Mouse (Mus musculus) embryonic facial prominence, embryonic 14.5 days (tissue): ENCODE measurements around the gene Cdc42bpa. TPM values are rescaled to one million over a fixed set of nuclear protein-coding genes. Genes with fewer than 3 reads are reported as not detected.

Source experiments
- ATAC-seq: fragments of 200-750 bp; cut with Nextera tagmentation; 2 replicates; pipeline ENCODE4 v1.8.0; 2017; ENCODE audit warnings: low read depth, moderate number of reproducible peaks, moderate TSS enrichment
- DNase-seq: peaks from one replicate; pipeline ENCODE4 v3.0.0-alpha.2; 2015; ENCODE audit warnings: low spot score
- H3K27ac ChIP-seq: fragments of 300-500 bp; sonication (generic); replicated peaks from 2 replicates; pipeline ENCODE4 v1.5.1; 2014; ENCODE audit warnings: low read depth, mild to moderate bottlenecking, low read length, moderate library complexity
- H3K27me3 ChIP-seq: fragments of 300-500 bp; sonication (generic); replicated peaks from 2 replicates; pipeline ENCODE4 v1.6.1; 2014; ENCODE audit warnings: low read length; ENCODE audit not compliant: control insufficient read depth, insufficient read depth
- H3K36me3 ChIP-seq: fragments of 300-500 bp; sonication (generic); 2 replicates; pipeline ENCODE4 v1.6.1; 2014; ENCODE audit warnings: low read length, mixed read lengths; ENCODE audit not compliant: control insufficient read depth, insufficient read depth
- H3K4me1 ChIP-seq: fragments of 300-500 bp; sonication (generic); 2 replicates; pipeline ENCODE4 v1.6.1; 2014; ENCODE audit warnings: antibody characterized with exemption, low read length; ENCODE audit not compliant: control insufficient read depth, insufficient read depth
- H3K4me2 ChIP-seq: fragments of 300-500 bp; sonication (generic); 2 replicates; pipeline ENCODE4 v1.6.1; 2014; ENCODE audit warnings: low read depth, mild to moderate bottlenecking, low read length, moderate library complexity, mixed read lengths
- H3K4me3 ChIP-seq: fragments of 300-500 bp; sonication (generic); 2 replicates; pipeline ENCODE4 v1.5.1; 2014; ENCODE audit warnings: low read depth, mild to moderate bottlenecking, low read length
- H3K9ac ChIP-seq: fragments of 300-500 bp; sonication (generic); 2 replicates; pipeline ENCODE4 v1.6.1; 2014; ENCODE audit warnings: low read depth, mild to moderate bottlenecking, low read length, moderate library complexity, mixed read lengths
- H3K9me3 ChIP-seq: fragments of 300-500 bp; sonication (generic); 2 replicates; pipeline ENCODE4 v1.6.1; 2016; ENCODE audit warnings: low read length; ENCODE audit not compliant: control insufficient read depth
- WGBS: fragments of 180-500 bp; shearing (Covaris S2); extraction: QIAGEN DNeasy Blood & Tissue Kit; methylation state at CpG from one replicate; pipeline ENCODE4 v1.1.7; 2014; 5-methylcytosine and 5-hydroxymethylcytosine counted together
- polyA plus RNA-seq: library from polyadenylated mRNA; unstranded; fragments of >200 nt; fragmentation: Nextera tagmentation; extraction: Ambion mirVana; gene quantifications from 2 replicates; pipeline ENCODE4 v1.2.1, GENCODE M21; 2014

Cdc42bpa gene
- polyA plus RNA-seq, 1 experiment from 2014 or later, result 16.3 TPM

DNA sequence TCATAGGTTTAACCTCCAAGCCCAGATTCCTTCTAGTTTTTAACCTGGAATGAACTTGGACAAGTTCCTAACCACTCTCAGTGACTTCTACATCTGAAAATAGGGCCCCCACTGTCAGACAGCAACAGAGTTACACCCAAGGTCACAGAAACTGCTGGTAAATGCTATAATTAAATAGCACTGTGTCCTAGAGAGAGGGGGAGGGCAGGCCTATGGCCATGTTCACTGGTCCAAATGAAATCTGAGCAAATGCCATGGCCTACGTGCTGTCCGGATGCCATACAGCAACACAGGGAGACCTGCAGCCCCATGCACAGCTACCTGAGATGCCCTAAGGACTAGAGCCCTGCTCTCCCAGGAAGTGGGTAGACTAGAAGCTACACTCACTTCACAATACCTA is 219.6 kb downstream of the Cdc42bpa start:
- H3K27me3 ChIP-seq, result no peaks in the 10 kb centered on the region
- no peak overlapping the region for H3K27ac ChIP-seq
- H3K4me2 ChIP-seq, result no peak overlapping the region
- no peaks in the 10 kb centered on the region for H3K9me3 ChIP-seq
- DNase-seq, result no peak
- H3K36me3 ChIP-seq, result no peaks in the 10 kb centered on the region
- no peak for ATAC-seq
- no peak overlapping the region for H3K4me3 ChIP-seq
- H3K9ac ChIP-seq, result no peak overlapping the region
- H3K4me1 ChIP-seq, result no peaks in the 10 kb centered on the region
- 70% methylated on average over 2 of the region's 2 CpGs for WGBS

DNA sequence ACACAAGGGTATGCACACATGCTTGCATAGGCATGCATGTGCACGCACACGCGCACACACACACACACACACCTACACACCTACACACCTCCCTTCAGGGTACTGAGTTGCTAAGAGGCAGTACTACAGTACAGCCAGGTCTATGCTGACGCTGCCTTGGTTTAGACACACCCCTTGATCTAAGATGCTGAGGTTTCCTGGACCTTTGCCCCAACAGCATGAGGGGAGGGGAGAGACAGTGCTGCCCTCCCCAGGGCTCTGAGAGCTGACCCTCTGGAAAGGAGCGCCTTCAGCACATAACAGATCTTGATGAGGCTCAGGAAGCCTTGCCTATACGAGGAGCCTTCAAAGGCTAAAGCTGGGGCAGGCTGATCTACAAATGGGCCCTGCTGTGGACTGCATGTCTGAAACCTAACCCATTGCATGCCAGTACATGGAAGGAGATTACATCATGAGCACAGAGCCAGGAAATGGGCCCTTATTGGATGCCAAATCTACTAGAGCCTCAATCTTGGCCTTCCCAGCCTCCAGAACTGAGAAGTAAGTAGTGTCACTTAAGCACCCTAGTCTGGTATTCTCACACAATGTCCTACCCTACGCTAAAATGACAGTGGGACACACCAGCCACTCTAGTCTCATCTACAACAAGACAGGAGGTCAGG is 221.2 kb downstream of the Cdc42bpa start:
- DNase-seq (no peak), ATAC-seq (no peak)
- H3K27me3 ChIP-seq, result no peaks in the 10 kb centered on the region
- H3K36me3 ChIP-seq, result no peaks in the 10 kb centered on the region
- no peak overlapping the region for H3K27ac ChIP-seq
- H3K4me2 ChIP-seq, result no peak overlapping the region
- no peaks in the 10 kb centered on the region for H3K9me3 ChIP-seq
- WGBS, result 83% methylated on average over 7 of the region's 7 CpGs
- no peaks in the 10 kb centered on the region for H3K4me1 ChIP-seq
- no peak overlapping the region for H3K4me3 ChIP-seq
- no peak overlapping the region for H3K9ac ChIP-seq

GRCm38 (mm10) chr1:180181966-180182319 is 221.7 kb downstream of the Cdc42bpa start:
- 88% methylated on average over 9 of the region's 9 CpGs for WGBS
- no peaks in the 10 kb centered on the region for H3K36me3 ChIP-seq
- no peak overlapping the region for H3K4me3 ChIP-seq
- no peak overlapping the region for H3K9ac ChIP-seq
- H3K27me3 ChIP-seq, result no peaks in the 10 kb centered on the region
- H3K9me3 ChIP-seq, result no peaks in the 10 kb centered on the region
- DNase-seq, result no peak
- ATAC-seq, result no peak
- no peak overlapping the region for H3K4me2 ChIP-seq
- H3K27ac ChIP-seq, result no peak overlapping the region
- no peaks in the 10 kb centered on the region for H3K4me1 ChIP-seq

GRCm38 (mm10) chr1:180182731-180183130 is 222.5 kb downstream of the Cdc42bpa start:
- no peaks in the 10 kb centered on the region for H3K36me3 ChIP-seq
- no peak overlapping the region for H3K4me2 ChIP-seq
- H3K9me3 ChIP-seq, result no peaks in the 10 kb centered on the region
- H3K4me1 ChIP-seq, result no peaks in the 10 kb centered on the region
- no peak overlapping the region for H3K9ac ChIP-seq
- H3K27me3 ChIP-seq, result no peaks in the 10 kb centered on the region
- H3K27ac ChIP-seq, result no peak overlapping the region
- H3K4me3 ChIP-seq, result no peak overlapping the region
- 74% methylated on average over 3 of the region's 3 CpGs for WGBS
- no peak for DNase-seq
- no peak for ATAC-seq

GRCm38 (mm10) chr1:180183525-180184159 is 223.4 kb downstream of the Cdc42bpa start:
- H3K36me3 ChIP-seq, result no peaks in the 10 kb centered on the region
- H3K9ac ChIP-seq, result no peak overlapping the region
- no peak for DNase-seq
- H3K9me3 ChIP-seq, result no peaks in the 10 kb centered on the region
- H3K4me2 ChIP-seq, result no peak overlapping the region
- H3K27me3 ChIP-seq, result no peaks in the 10 kb centered on the region
- no peak overlapping the region for H3K4me3 ChIP-seq
- no peak for ATAC-seq
- H3K27ac ChIP-seq, result no peak overlapping the region
- 88% methylated on average over 6 of the region's 6 CpGs for WGBS
- H3K4me1 ChIP-seq, result no peaks in the 10 kb centered on the region

DNA sequence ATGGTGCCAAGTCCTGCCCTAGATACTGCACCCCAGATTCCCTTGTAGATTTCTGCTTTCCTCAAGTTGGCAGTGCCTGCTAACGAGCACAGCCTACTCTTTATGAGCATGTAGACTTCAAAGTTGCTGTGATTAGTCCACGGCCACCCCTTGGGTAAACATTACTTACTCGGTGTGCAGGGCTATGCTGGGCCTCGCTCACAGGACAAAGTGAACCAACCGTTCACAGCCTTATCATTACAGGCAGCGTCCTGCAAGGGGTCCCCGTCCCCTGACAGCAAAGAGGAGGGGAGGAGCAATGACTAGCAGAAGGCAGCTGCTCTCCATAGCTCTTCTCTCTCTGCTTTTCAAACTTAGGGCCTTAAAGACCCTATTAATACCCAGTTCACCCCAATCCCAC is 224.5 kb downstream of the Cdc42bpa start:
- Histone ChIP-seq H3K36me3 (no peaks in the 10 kb centered on the region), H3K27me3 (no peaks in the 10 kb centered on the region), H3K9ac (no peak overlapping the region), H3K4me3 (no peak overlapping the region), H3K4me1 (no peaks in the 10 kb centered on the region), H3K4me2 (no peak overlapping the region), H3K9me3 (no peaks in the 10 kb centered on the region), H3K27ac (no peak overlapping the region)
- no peak for DNase-seq
- ATAC-seq, result no peak
- 77% methylated on average over 7 of the region's 7 CpGs for WGBS

GRCm38 (mm10) chr1:180185877-180186276 is 225.6 kb downstream of the Cdc42bpa start:
- Histone ChIP-seq H3K9me3 (no peaks in the 10 kb centered on the region), H3K27me3 (no peaks in the 10 kb centered on the region), H3K4me1 (no peaks in the 10 kb centered on the region), H3K36me3 (no peaks in the 10 kb centered on the region), H3K9ac (no peak overlapping the region), H3K27ac (no peak overlapping the region), H3K4me3 (no peak overlapping the region), H3K4me2 (no peak overlapping the region)
- DNase-seq (no peak), ATAC-seq (no peak)
- 68% methylated on average over 5 of the region's 5 CpGs for WGBS

DNA sequence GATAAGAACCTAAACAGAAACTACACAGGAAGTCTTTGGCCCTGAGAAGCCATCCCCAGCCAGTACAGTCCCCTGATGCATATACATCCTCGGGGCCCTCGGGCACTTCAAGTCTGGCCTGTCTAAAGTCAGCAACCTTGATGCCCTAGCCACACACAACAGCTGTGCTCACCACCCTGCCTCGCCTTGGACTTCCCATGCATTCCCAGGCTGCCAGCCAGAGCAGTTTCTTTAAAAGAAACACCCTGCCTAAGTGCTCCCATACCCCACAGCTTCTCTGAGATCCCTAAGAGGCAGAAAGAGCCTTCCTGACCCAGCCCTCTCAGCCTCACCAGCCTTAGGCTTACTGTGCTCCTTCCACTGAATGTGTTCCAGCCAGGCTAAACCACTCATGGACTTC is 226.1 kb downstream of the Cdc42bpa start:
- H3K4me1 ChIP-seq, result no peaks in the 10 kb centered on the region
- H3K27ac ChIP-seq, result no peak overlapping the region
- H3K27me3 ChIP-seq, result no peaks in the 10 kb centered on the region
- no peak for ATAC-seq
- H3K4me3 ChIP-seq, result no peak overlapping the region
- H3K9ac ChIP-seq, result no peak overlapping the region
- H3K4me2 ChIP-seq, result no peak overlapping the region
- DNase-seq, result no peak
- H3K9me3 ChIP-seq, result no peaks in the 10 kb centered on the region
- no peaks in the 10 kb centered on the region for H3K36me3 ChIP-seq
- 75% methylated on average over 3 of the region's 3 CpGs for WGBS

- Histone ChIP-seq H3K27ac (no peak overlapping the region), H3K27me3 (no peaks in the 10 kb centered on the region), H3K9ac (no peak overlapping the region), H3K36me3 (no peaks in the 10 kb centered on the region), H3K4me3 (no peak overlapping the region), H3K4me2 (no peak overlapping the region), H3K4me1 (no peaks in the 10 kb centered on the region), H3K9me3 (no peaks in the 10 kb centered on the region)
- no peak for ATAC-seq
- WGBS, result 81% methylated on average over 4 of the region's 4 CpGs
- DNase-seq, result no peak
These were observed 228.7 kb downstream of the Cdc42bpa start for GRCm38 (mm10) chr1:180188951-180189350.
